Mouse (Mus musculus): ENCODE measurements around the gene Il11.

Il11 gene

DNA sequence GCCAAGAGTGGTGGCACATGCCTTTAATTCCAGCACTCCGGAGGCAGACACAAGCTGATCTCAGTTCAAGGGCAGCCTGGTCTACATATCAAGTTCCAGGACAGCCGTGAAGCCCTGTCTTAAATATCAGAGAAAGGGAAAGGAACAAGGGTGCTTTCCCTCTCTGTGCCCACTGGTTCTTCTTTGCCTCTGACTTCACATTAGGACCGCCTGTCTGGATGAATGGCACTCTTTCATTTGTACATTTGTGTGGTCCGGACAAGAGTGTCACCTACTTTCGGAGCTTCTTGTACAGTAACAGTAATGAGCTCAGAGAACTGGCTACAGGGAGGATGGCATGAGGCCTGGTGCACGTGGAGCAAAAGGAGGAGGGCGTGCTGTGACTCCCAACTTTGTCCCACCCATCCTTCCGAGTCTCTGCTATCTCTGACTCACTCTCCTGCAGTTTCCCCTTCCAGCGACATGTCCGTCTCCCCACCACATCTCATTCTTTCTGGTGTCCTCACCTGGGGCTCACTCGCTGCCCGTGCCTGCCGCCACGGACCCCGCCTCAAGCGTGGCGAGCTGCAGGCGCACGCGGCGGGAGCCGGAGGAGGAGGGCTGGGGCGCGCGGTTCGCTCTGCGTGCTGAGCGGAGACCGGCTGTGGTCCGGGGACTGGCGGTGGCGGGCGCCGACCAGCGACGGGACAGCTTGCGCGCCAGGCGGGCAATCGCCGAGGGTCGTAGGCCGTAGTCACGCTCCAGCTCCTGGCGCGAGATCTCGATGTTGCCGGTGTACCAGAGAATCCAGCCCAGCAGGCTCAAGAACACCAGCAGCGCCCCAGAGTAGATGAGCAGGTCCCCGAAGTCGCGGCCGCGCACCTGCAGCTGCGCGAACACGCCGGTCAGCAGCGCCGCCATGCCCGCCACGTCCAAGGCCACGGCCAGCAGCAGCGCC is 6.1 kb upstream of the Il11 start:
- peak; percentile 84 for DNase-seq

DNA sequence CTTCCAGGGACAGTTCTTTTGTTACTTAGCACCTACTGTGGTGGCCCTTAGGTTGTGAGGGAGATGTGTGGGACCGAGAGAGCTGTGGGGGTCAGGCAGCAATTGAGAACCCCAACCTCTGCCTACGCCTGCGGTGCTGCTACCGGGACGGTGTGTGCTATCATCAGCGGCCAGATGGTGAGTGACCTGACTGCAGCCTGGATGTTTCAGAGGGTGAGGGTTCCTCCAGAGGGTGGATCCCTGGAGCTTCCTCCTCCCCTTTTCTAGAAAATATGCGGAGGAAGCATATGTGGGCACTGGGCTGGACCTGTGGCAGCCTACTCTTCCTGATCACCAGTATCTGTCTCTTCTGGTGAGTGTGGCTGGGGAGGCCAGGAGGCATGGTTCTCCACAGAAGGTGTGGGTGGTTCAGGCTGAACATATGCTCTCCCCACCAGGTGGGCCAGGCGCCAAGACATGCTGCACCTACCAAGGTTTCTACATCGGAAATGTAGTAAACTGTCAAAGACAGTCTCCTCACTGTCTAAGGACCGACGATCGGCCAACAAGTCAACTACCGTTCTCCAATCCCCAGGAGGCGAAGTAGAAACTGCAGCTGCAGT is 1.1 kb upstream of the Il11 start:
- no peak for DNase-seq

- no peak for DNase-seq
These were observed 529 bp downstream of the Il11 start for GRCm38 (mm10) chr7:4782130-4782529.

GRCm38 (mm10) chr7:4779921-4780320 is 2.7 kb downstream of the Il11 start:
- no peak for DNase-seq

GRCm38 (mm10) chr7:4777851-4778637 is 4.6 kb downstream of the Il11 start:
- DNase-seq = no peak

- peak; percentile 88 for DNase-seq
These were observed 5.5 kb downstream of the Il11 start for GRCm38 (mm10) chr7:4776861-4777830.

- no peak for DNase-seq
These were observed 6.5 kb downstream of the Il11 start for GRCm38 (mm10) chr7:4776131-4776530.

DNA sequence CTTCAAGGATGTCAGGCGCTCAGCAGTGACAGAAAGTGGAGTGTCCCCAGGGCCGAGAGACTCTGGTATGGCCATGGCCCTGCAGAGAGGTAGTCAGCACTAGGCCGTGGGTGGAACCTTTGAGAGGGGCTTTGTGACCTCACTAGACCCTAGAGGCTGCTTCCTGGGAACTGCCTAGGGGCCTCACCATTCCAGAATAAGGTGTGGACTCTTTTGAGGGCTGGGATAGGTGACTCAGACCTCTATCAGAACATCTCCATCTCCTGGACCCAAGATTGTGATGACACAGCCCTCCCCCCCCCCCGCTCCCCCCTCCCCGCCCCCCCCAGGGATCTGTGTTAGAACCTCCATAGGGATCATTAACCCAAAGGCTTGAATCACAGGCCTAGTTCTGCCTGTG is 11.5 kb downstream of the Il11 start, which contains the start of gene Fam71e2:
TSS of gene Fam71e2 (minus strand) at position 101 of the 400 bp plus-strand sequence.
- DNase-seq = no peak

DNA sequence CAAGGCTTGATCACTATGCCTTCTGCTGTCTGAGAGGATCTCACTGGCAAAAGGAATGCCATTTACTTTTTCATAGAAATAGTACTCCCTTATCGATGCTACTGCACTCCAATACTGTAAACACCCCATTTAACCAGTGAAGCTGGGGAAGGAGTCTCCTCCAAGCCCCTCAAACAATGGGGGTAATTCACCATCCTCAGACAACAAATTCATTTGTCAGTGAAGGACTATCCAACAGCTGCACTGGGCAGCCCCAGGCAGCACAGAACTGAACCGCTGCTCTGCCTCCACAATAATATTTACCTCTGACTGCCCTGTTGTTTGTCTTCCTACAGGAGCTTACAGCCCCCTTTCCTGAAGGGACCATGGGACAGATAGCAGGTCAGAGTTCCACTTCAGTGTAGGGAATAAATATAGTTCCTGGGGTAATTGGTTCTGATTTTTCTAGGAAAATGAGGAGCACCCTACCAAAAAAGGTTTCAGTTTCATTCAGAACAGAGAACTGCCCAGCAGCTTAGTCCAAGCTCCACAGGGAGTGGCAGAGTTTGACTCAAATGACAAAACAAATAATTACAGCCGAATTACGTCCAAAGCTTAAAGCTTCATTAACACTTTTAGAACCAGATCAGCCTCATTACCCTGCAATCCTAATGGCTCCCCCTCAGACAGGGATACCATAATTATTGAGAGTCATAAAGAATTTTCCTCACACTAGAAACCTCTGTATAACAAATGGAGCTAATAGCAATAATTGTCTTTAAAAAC is 17.5 kb downstream of the Il11 start:
- DNase-seq = no peak

GRCm38 (mm10) chr7:4759670-4760069 is 23.0 kb downstream of the Il11 start:
- no peak for DNase-seq

DNA sequence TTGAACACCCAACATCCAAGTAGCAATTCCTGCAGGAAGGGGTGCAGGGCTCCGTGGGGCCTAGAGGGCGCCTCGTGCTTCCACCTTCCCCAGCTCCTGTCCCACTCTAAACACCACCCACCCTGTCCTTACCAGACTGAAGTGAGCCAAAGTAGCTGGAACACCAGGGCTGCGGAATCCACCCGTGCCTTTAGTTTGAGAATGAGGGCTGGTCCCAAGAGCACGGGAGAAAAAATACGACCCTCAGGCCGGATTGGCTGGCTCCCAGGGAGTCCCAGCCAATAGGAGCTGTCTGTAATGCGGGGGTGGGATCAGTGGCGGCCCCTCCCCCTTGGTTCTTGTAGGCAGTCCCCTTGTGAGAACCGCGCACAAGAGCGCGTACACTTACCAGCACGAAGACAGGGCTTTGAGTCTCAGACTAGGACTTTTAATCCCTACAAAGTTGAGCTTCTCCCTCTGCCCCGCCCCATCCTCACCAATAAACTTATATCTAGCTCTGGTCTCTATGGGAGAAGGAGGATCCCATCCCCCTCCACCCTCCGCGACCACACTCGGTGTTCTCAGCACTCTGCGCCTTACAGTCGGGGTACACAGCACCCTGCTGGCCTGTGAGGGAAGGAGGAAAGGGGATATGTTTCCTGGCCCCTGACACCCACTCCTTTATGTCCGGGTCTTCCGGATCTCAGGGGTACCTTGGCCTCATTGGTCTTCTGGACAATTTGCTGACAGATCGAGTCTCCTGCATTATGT is 29.7 kb downstream of the Il11 start, which contains the start of gene Cox6b2:
TSS of gene Cox6b2 (minus strand) at position 274 of the 750 bp plus-strand sequence.
- DNase-seq = peak; percentile 94

DNA sequence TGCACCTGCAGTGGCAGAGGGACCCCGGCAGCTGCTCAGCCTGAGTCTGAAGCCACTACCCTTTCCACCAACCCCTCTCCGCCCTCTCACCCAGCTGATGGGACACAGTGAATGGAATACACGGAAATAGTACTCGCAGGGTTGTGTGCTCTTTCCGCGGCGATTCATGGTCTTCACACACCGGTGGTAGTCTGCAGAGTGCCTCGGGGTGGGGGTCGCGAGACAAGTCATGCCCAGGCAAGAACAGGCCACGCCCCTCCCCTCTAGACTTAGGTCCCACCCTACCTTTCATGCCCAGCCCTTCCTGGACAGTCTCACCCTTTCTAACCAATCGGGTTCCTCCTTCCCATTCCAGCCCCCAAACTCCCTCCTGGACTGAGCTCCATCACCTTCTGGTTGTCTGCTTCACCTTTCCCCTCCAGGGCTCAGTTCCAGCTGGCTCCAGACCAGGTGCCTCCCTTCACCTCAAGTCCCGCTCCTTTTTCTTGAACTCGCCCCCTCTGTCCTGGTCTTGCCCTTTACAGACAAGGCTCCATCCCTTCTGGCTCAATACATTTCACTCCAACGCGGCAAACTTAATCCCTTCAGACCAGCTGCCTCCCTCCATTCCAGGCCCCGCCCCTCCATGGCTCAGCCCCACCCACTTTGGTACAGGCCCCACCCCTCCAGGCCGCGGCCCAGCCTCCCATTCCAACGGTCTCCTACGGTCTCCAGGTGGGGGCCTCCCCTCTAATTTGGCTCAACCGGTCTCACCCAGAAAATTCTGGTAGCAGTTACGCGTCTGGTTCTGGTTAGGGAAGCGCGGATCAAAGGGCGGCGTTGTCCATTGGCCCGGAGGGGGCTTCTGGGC is 30.5 kb downstream of the Il11 start:
- peak; percentile 71 for DNase-seq

GRCm38 (mm10) chr7:4749169-4749568 is 33.5 kb downstream of the Il11 start:
- no peak for DNase-seq

DNA sequence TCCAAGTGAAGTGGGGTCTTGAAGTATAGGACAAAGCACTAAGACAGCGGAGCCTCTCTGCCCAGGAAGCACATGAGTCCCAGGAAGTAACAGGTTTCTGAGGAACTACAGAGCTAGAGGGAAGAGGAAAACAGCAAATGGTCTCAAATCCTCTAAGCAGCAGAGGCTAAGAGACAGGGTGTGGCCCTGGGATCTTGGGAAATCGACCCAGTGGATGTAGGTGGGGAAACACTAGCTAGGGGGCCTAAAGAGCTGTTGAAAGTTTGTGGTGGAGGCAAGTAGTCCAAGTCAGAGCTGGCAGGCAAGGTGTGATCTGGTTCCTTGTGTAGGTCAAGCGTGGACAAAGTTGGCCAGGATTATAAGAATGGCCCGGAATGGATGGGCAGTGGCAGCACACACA is 34.3 kb downstream of the Il11 start:
- no peak for DNase-seq

DNA sequence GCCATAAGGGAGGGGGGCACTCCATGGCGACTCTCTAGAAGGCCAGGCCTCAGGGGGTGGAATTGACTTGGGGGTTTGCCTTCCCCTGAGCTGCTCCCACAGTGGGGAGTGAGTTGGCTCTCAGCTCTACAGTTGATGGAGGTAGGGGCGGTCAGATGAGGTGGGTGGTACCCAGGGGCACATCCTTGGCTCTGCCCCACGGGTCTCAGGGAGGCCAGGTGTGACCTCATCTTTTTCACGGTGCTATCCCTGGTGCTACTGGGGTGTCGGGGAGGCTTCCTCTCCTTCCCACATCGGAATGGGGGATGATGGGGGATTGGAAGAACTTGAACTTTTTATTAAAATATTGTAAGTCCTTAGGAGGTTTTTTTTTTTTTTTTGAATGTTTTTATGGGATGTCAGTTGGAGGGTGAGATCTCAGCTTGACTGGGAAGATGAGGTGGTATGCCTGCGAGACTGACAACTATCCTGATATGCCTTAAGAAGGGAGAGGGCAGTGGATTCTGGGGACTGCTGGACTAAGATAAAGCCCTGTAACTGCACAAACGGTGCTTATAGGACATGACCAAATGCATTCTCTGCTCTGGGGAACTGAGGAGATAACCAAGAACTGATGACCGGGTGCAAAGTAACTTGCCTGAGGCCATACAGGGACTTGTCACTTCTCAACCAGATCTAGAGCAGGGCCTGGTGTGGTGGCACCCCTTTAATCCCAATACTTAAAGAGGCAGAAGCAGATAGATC is 35.3 kb downstream of the Il11 start:
- no peak for DNase-seq

DNA sequence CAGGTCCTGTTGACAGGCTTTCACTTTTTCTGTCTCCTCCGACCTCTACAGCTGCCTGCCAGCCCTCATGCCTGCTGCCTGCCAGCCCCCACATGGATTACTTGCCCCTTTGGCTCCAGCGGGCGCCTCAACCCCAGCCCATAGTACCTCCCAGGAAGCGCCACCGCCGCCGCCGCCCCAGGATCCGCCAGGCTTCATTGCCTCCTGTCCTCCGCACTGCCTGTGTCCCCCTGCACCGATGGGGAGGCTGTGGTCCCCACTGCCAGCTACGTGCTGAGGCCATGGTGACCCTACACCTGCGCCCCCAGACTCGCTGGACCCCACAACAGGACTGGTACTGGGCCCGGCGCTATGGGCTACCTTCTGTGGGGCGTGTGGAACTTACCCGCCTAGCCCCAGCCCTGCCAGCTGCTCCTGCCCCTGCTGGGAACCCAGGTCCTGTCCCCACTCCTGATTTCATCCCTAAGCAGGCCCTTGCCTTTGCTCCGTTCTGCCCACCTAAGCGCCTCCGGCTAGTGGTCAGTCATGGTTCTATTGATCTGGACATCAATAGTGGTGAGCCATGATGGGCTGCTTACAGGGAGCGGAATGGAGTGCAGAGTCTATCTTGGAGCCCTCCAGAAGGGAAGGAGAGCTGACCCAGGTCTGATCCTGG is 36.2 kb downstream of the Il11 start:
- no peak for DNase-seq

- DNase-seq = no peak
These were observed 37.8 kb downstream of the Il11 start for GRCm38 (mm10) chr7:4744886-4745285.

GRCm38 (mm10) chr7:4743354-4743753 is 39.3 kb downstream of the Il11 start:
- DNase-seq = no peak

All from embryo, embryonic 11 days (tissue).